Comparison of ENCODE assay signal across 11 mouse cellular contexts in the genomic region with DNA sequence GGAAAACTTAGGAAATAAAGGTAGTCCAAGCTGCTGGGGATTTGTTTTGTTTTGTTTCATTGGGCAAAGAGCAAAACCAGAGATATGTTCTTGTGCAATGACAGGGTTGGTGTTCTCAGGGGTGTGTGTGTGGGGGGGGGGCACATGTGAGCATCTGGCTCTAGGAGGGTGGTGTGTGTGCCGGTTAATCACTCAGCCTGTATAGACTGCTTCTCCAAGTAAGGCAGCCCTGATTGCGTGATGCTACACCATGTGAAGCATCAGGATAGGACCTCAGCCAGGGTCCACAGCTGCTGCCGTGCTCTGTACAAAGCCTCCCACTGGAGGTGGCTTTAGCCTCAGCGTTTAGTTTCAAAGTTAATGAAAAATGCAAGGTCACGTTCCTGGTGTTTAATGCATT. TPM values are rescaled to one million over a fixed set of nuclear protein-coding genes. Genes with fewer than 3 reads are reported as not detected.
A peak's percentile ranks its signal among the peaks of the same experiment; 100 is the strongest.
DNase-seq lines count a peak whose midpoint lies in the region; ATAC-seq lines count a peak whose summit lies in the region.
"Had no signal": no experiment of that assay in that cellular context is flagged by ENCODE, and none has a peak within 500 bp of the region (broad histone marks: within the 10 kb centered on the region; RNA-seq: fewer than 3 reads in every experiment).

No protein-coding gene starts in this region.

- H3K36me3 ChIP-seq in liver, embryonic 12.5 days: no peaks in the 10 kb centered on the region

- 73% methylated on average over 5 of the region's 5 CpGs for WGBS in liver, embryonic 12.5 days (ENCODE audit: insufficient replicate concordance)

- ATAC-seq in liver, embryonic 12.5 days: 0 out of 2 replicates have a peak, but pooled peaks have one; percentile 28
- no peak for ATAC-seq in erythroid progenitor cell, adult 5-6 weeks (replicated peaks; ENCODE audit: low FRiP score, poor library complexity, severe bottlenecking)

- H3K9ac ChIP-seq in liver, embryonic 12.5 days: no peak overlapping the region

- peaks cover 11% of the 10 kb centered on the region for H3K27me3 ChIP-seq in liver, embryonic 12.5 days (replicated peaks)

- no peaks in the 10 kb centered on the region for H3K9me3 ChIP-seq in liver, embryonic 12.5 days (replicated peaks)

- no peak overlapping the region for H3K27ac ChIP-seq in liver, embryonic 12.5 days

- H3K4me3 ChIP-seq in liver, embryonic 12.5 days: no peak overlapping the region
- H3K4me3 ChIP-seq: myocyte had no signal

- H3K4me1 ChIP-seq in liver, embryonic 12.5 days: no peaks in the 10 kb centered on the region

- peak; percentile 5 for DNase-seq in adrenal gland, postnatal 14 days
- no peak for DNase-seq in adrenal gland, postnatal 10 days
- DNase-seq in liver: no peak
- peak; percentile 65 for DNase-seq in gastrocnemius, postnatal 25 days
- peak; percentile 62 for DNase-seq in skeletal muscle tissue, adult 2 months (ENCODE audit: low read depth, low spot score)
- DNase-seq in right cerebral cortex, adult 18-20 months: no peak
- DNase-seq: right cerebral cortex, postnatal 14 days; thymus, postnatal 36 days had no signal

- H3K4me2 ChIP-seq in liver, embryonic 12.5 days: no peak overlapping the region

RNA-seq across cellular contexts. Expression of a gene that starts 10.8 kb away (rescaled TPM):
- 6.0 and 12.2 TPM in 2 replicates for total RNA-seq in adrenal gland, postnatal 14 days (2021)
- 1 to 10 TPM; 7.3 to 9.0 TPM for total RNA-seq in adrenal gland, postnatal 10 days (2021)
- polyA plus RNA-seq in liver, embryonic 12.5 days (2016; fragmentation: Nextera tagmentation; extraction: Ambion mirVana): 0.69 and 1.1 TPM in 2 replicates
- total RNA-seq in gastrocnemius, postnatal 25 days (2021): 1 to 10 TPM; 1.3 to 1.8 TPM
- 2.5 and 3.4 TPM in 2 replicates for total RNA-seq in erythroid progenitor cell, adult 5-6 weeks (2015; ENCODE audit: low replicate concordance)
- 2.1 and 2.3 TPM in 2 replicates for total RNA-seq in erythroid progenitor cell, adult 5-6 weeks (2017; ENCODE audit: low replicate concordance)

RNA-seq across cellular contexts. Expression of a gene that starts 43.9 kb away (rescaled TPM):
- total RNA-seq in adrenal gland, postnatal 14 days (2021): 6.2 and 8.0 TPM in 2 replicates
- 1 to 10 TPM; 7.3 to 8.3 TPM for total RNA-seq in adrenal gland, postnatal 10 days (2021)
- polyA plus RNA-seq in liver, embryonic 12.5 days (2016; fragmentation: Nextera tagmentation; extraction: Ambion mirVana): 0.21 and 0.41 TPM in 2 replicates
- 1 to 10 TPM; 4.9 to 5.3 TPM for total RNA-seq in gastrocnemius, postnatal 25 days (2021)
- 1.1 TPM in 1 of 2 replicates, not detected in the other for total RNA-seq in erythroid progenitor cell, adult 5-6 weeks (2015; ENCODE audit: low replicate concordance)
- total RNA-seq in erythroid progenitor cell, adult 5-6 weeks (2017; ENCODE audit: low replicate concordance): 0.39 TPM in 1 of 2 replicates, not detected in the other

Comparison
In these comparisons a context has a peak if more than half of its experiments do, and no peak if none do; other contexts are left out.
1. DNase-seq: peak in adrenal gland, postnatal 14 days (single experiment), gastrocnemius, postnatal 25 days (single experiment) and skeletal muscle tissue, adult 2 months (single experiment); none in adrenal gland, postnatal 10 days (single experiment), liver (single experiment) and right cerebral cortex, adult 18-20 months (single experiment).